Mouse (Mus musculus) intestine, embryonic 15.5 days (tissue): ENCODE measurements around the gene Isy1. TPM values are rescaled to one million over a fixed set of nuclear protein-coding genes. Genes with fewer than 3 reads are reported as not detected.
A peak's percentile ranks its signal among the peaks of the same experiment; 100 is the strongest.

Experiments
- ATAC-seq: fragments of 200-750 bp; cut with Nextera tagmentation; 2 replicates; pipeline ENCODE4 v1.8.0; 2017; ENCODE audit warnings: moderate TSS enrichment, moderate library complexity
- H3K27ac ChIP-seq: fragments of 300-500 bp; sonication (generic); 2 replicates; pipeline ENCODE4 v1.5.1; 2015; ENCODE audit warnings: mild to moderate bottlenecking, inconsistent platforms
- H3K27me3 ChIP-seq: fragments of 300-500 bp; sonication (generic); replicated peaks from 2 replicates; pipeline ENCODE4 v1.6.1; 2015; ENCODE audit warnings: inconsistent platforms
- H3K36me3 ChIP-seq: fragments of 300-500 bp; sonication (generic); 2 replicates; pipeline ENCODE4 v1.6.1; 2015; ENCODE audit warnings: inconsistent platforms
- H3K4me1 ChIP-seq: fragments of 300-500 bp; sonication (generic); replicated peaks from 2 replicates; pipeline ENCODE4 v1.6.1; 2015; ENCODE audit warnings: inconsistent platforms
- H3K4me2 ChIP-seq: fragments of 300-500 bp; sonication (generic); replicated peaks from 2 replicates; pipeline ENCODE4 v1.6.1; 2015; ENCODE audit warnings: mild to moderate bottlenecking, inconsistent platforms
- H3K4me3 ChIP-seq: fragments of 300-500 bp; sonication (generic); replicated peaks from 2 replicates; pipeline ENCODE4 v1.5.1; 2015; ENCODE audit warnings: inconsistent platforms
- H3K9ac ChIP-seq: fragments of 300-500 bp; sonication (generic); 2 replicates; pipeline ENCODE4 v1.6.1; 2015; ENCODE audit warnings: inconsistent platforms
- H3K9me3 ChIP-seq: fragments of 300-500 bp; sonication (generic); 2 replicates; pipeline ENCODE4 v1.6.1; 2016; ENCODE audit warnings: inconsistent platforms
- WGBS: fragments of 180-500 bp; shearing (Covaris S2); methylation state at CpG from one replicate; pipeline ENCODE4 v1.1.7; 2015; 5-methylcytosine and 5-hydroxymethylcytosine counted together
- polyA plus RNA-seq: library from polyadenylated mRNA; unstranded; fragments of >200 nt; fragmentation: Nextera tagmentation; extraction: Ambion mirVana; gene quantifications from 2 replicates; pipeline ENCODE4 v1.2.1, GENCODE M21; 2015

Gene Isy1
- 50.7 and 58.1 TPM in 2 replicates for polyA plus RNA-seq

GRCm38 (mm10) chr6:87838551-87839197 is at the start of gene Isy1:
Gene Isy1 (minus strand): TSS chr6:87838798.
- WGBS: under 1% methylated on average over 46 of the region's 46 CpGs
- H3K4me2 ChIP-seq: peak within 1 kb of the TSS; percentile 72
- H3K36me3 ChIP-seq: peaks cover 17% of the 10 kb centered on the region
- ATAC-seq: peak; percentile 98
- peak within 1 kb of the TSS; percentile 95 for H3K9ac ChIP-seq
- H3K4me3 ChIP-seq: peak within 1 kb of the TSS; percentile 71
- 0 out of 2 replicates have a peak, but pooled peaks cover 2% of the 10 kb centered on the region for H3K4me1 ChIP-seq
- no peaks in the 10 kb centered on the region for H3K9me3 ChIP-seq
- peak within 1 kb of the TSS; percentile 95 for H3K27ac ChIP-seq
- H3K27me3 ChIP-seq: no peaks in the 10 kb centered on the region

DNA sequence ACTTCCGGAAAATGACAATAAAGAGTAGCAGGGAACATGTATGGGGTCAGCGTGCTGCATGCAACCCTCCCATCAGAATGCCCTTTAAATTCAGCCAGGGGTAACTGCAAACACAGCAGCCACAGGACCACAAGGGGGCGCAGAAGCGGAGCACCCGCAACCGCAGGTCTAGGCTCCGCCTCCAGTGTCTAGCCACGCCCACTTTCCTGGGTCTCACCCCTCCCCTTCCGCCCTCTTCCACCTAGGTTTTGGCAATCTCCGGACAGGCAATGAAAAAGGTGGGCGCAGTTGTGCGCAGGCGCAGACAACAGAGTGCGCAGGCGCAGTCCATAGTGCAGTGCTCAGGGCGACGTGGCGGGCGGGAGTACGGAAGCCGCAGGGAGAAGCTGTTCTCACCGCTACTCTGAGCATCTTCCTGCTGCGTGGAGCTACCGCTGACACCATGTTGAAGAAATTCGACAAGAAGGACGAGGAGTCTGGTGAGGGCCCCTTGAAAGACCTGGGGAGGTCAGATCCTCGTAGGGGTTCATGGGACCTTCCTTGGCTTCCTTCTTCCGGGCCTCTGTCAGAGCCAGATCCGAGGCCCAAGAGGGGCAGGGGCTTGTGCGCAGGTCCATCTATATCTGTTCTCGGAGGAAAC is 49.1 kb upstream of the Isy1 start, which contains the start of gene Copg1:
TSS of gene Copg1 (plus strand) at position 221 of the 640 bp plus-strand sequence.
- under 1% methylated on average over 31 of the region's 31 CpGs for WGBS
- no peaks in the 10 kb centered on the region for H3K27me3 ChIP-seq
- peak; percentile 97 for ATAC-seq

DNA sequence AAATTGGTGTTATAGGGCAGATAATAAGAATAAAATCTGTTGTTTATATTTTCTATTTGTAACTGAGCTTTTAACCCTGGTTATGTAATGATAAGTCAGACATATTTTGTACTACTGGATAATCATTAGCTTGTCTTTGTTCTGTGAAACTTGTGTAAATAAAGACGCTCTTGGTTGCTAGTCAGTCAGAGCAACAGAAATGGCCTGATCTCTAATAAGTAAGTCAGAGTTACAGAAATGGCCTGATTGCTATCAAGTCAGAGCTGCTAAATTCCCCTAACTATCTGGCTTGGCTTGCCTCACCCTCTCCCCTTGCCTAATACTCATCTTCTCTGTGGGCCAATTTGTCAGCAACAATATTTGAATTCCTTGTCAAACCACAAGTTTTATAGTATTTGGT is 48.1 kb upstream of the Isy1 start:
- H3K4me1 ChIP-seq: peaks cover 12% of the 10 kb centered on the region
- no peak overlapping the region for H3K27ac ChIP-seq
- WGBS: 53% methylated on average over 1 of the region's 1 CpGs
- H3K4me3 ChIP-seq: no peak overlapping the region
- H3K36me3 ChIP-seq: peaks cover 14% of the 10 kb centered on the region
- H3K27me3 ChIP-seq: no peaks in the 10 kb centered on the region
- H3K4me2 ChIP-seq: no peak overlapping the region
- no peaks in the 10 kb centered on the region for H3K9me3 ChIP-seq
- no peak overlapping the region for H3K9ac ChIP-seq
- no peak for ATAC-seq

More for the DNA sequence above, 49.1 kb upstream of the Isy1 start, which contains the start of gene Copg1:
- peak within 1 kb of the TSS; percentile 76 for H3K4me3 ChIP-seq
- H3K9me3 ChIP-seq: no peaks in the 10 kb centered on the region
- H3K36me3 ChIP-seq: peaks cover 24% of the 10 kb centered on the region
- peak within 1 kb of the TSS; percentile 66 for H3K4me2 ChIP-seq
- peak within 1 kb of the TSS; percentile 89 for H3K27ac ChIP-seq
- peaks cover 12% of the 10 kb centered on the region for H3K4me1 ChIP-seq
- H3K9ac ChIP-seq: peak within 1 kb of the TSS; percentile 87

GRCm38 (mm10) chr6:87882816-87883215 is 44.2 kb upstream of the Isy1 start:
- H3K4me1 ChIP-seq: peaks cover 5% of the 10 kb centered on the region; the same call in 1 of the 2 replicates
- no peak for ATAC-seq
- H3K36me3 ChIP-seq: no peaks in the 10 kb centered on the region
- no peak overlapping the region for H3K4me2 ChIP-seq
- H3K27me3 ChIP-seq: no peaks in the 10 kb centered on the region
- H3K9ac ChIP-seq: no peak overlapping the region
- WGBS: 70% methylated on average over 4 of the region's 4 CpGs
- no peak overlapping the region for H3K4me3 ChIP-seq
- H3K27ac ChIP-seq: no peak overlapping the region
- H3K9me3 ChIP-seq: no peaks in the 10 kb centered on the region

DNA sequence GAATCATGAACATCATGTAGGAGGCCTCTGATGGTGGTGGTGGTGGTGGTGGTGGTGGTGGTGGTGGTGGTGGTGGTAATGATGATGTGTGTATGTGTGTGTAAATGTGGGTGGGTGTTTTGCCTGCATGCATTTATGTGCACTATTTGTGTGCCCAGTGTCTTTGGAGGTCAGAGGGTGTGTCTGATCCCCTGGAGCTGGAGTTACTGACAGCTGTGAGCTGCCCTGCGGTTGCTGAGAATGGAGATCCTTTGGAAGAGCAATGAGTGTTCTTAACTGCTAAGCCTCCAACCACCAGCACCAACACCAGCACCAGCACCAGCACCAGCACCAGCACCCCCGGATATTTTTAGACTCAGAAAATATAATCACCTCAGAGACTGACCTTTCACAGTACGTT is 43.6 kb upstream of the Isy1 start:
- Histone ChIP-seq H3K4me3 (no peak overlapping the region), H3K27me3 (no peaks in the 10 kb centered on the region), H3K4me1 (peaks cover 1% of the 10 kb centered on the region; the same call in 1 of the 2 replicates), H3K36me3 (no peaks in the 10 kb centered on the region), H3K9me3 (no peaks in the 10 kb centered on the region), H3K4me2 (no peak overlapping the region), H3K9ac (no peak overlapping the region), H3K27ac (no peak overlapping the region)
- WGBS: 74% methylated on average over 3 of the region's 3 CpGs
- no peak for ATAC-seq

DNA sequence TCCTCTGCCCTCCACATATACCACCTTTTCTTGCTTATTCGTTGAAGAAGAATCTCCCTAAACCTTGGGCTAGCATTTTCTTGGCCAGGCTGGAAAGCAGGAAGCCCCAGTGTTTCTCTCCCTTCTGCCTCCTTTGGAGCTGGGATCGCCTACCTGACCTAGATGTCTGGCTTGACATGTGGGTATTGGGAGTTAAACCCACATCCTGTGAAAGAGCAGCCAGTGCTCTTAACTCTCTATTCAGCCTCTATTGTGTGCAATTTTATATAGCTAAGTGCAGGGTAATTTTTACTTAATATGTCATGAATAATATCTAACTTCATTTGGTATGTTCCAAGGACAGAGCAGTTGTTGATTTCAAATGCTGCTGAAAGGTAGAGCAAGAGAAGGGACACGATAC is 41.0 kb upstream of the Isy1 start:
- Histone ChIP-seq H3K4me1 (peaks cover 3% of the 10 kb centered on the region), H3K4me2 (no peak overlapping the region), H3K27ac (no peak overlapping the region), H3K36me3 (no peaks in the 10 kb centered on the region), H3K9me3 (no peaks in the 10 kb centered on the region), H3K27me3 (no peaks in the 10 kb centered on the region), H3K4me3 (no peak overlapping the region), H3K9ac (no peak overlapping the region)
- ATAC-seq: no peak
- 74% methylated on average over 3 of the region's 3 CpGs for WGBS

GRCm38 (mm10) chr6:87879010-87879409 is 40.4 kb upstream of the Isy1 start:
- Histone ChIP-seq H3K27ac (no peak overlapping the region), H3K36me3 (no peaks in the 10 kb centered on the region), H3K4me1 (peaks cover 3% of the 10 kb centered on the region), H3K27me3 (no peaks in the 10 kb centered on the region), H3K4me3 (no peak overlapping the region), H3K9me3 (no peaks in the 10 kb centered on the region), H3K4me2 (no peak overlapping the region), H3K9ac (no peak overlapping the region)
- 22% methylated on average over 4 of the region's 4 CpGs for WGBS
- no peak for ATAC-seq

- Histone ChIP-seq H3K27me3 (no peaks in the 10 kb centered on the region), H3K36me3 (no peaks in the 10 kb centered on the region), H3K9ac (no peak overlapping the region), H3K27ac (0 out of 2 replicates have a peak overlapping the region, but pooled peaks have one; percentile 27), H3K4me2 (no peak overlapping the region), H3K9me3 (no peaks in the 10 kb centered on the region), H3K4me1 (peaks cover 3% of the 10 kb centered on the region), H3K4me3 (no peak overlapping the region)
- ATAC-seq: 0 out of 2 replicates have a peak, but pooled peaks have one; percentile 15
- WGBS: 72% methylated on average over 13 of the region's 13 CpGs
Observed at GRCm38 (mm10) chr6:87876068-87876643, 37.6 kb upstream of the Isy1 start.

- Histone ChIP-seq H3K36me3 (no peaks in the 10 kb centered on the region), H3K27me3 (no peaks in the 10 kb centered on the region), H3K27ac (peak overlapping the region; percentile 57; the same call in 1 of the 2 replicates), H3K4me1 (peaks cover 3% of the 10 kb centered on the region), H3K9me3 (no peaks in the 10 kb centered on the region), H3K4me2 (no peak overlapping the region), H3K4me3 (no peak overlapping the region), H3K9ac (no peak overlapping the region)
- WGBS: 65% methylated on average over 7 of the region's 7 CpGs
- peak; percentile 85 for ATAC-seq
Observed at GRCm38 (mm10) chr6:87875562-87875961, 37.0 kb upstream of the Isy1 start.

GRCm38 (mm10) chr6:87875083-87875482 is 36.5 kb upstream of the Isy1 start:
- Histone ChIP-seq H3K9me3 (no peaks in the 10 kb centered on the region), H3K27me3 (no peaks in the 10 kb centered on the region), H3K4me2 (no peak overlapping the region), H3K9ac (no peak overlapping the region), H3K4me3 (no peak overlapping the region), H3K4me1 (peaks cover 3% of the 10 kb centered on the region), H3K27ac (peak overlapping the region; percentile 57; the same call in 1 of the 2 replicates), H3K36me3 (no peaks in the 10 kb centered on the region)
- WGBS: 59% methylated on average over 1 of the region's 1 CpGs
- 0 out of 2 replicates have a peak, but pooled peaks have one; percentile 5 for ATAC-seq

DNA sequence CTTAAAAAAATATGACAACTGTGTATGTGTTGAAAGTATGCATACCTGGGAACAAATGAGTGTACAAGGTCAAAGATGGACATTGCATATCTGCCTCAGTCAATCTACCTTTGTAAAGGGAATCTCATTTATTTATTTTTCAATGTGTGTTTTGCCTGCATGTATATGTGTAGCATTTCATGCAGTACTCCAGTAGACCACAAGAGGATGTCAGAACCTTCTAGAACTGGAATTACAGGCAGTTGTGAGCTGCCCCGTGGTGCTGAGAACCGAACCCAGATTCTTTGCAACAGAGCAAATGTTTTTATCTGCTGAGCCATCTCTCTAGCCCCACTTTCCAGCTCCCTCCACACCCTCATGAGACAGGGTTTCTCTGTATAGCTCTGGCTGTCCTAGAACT is 35.4 kb upstream of the Isy1 start:
- ATAC-seq: no peak
- H3K27ac ChIP-seq: no peak overlapping the region
- H3K4me1 ChIP-seq: peaks cover 3% of the 10 kb centered on the region
- no peak overlapping the region for H3K4me3 ChIP-seq
- H3K9me3 ChIP-seq: no peaks in the 10 kb centered on the region
- H3K27me3 ChIP-seq: no peaks in the 10 kb centered on the region
- WGBS: 98% methylated on average over 2 of the region's 2 CpGs
- no peaks in the 10 kb centered on the region for H3K36me3 ChIP-seq
- no peak overlapping the region for H3K9ac ChIP-seq
- no peak overlapping the region for H3K4me2 ChIP-seq

GRCm38 (mm10) chr6:87873104-87873503 is 34.5 kb upstream of the Isy1 start:
- Histone ChIP-seq H3K27ac (no peak overlapping the region), H3K4me2 (no peak overlapping the region), H3K9me3 (no peaks in the 10 kb centered on the region), H3K27me3 (no peaks in the 10 kb centered on the region), H3K9ac (no peak overlapping the region), H3K4me1 (peaks cover 6% of the 10 kb centered on the region), H3K36me3 (no peaks in the 10 kb centered on the region), H3K4me3 (no peak overlapping the region)
- peak; percentile 29; the same call in 1 of the 2 replicates for ATAC-seq
- 72% methylated on average over 1 of the region's 1 CpGs for WGBS
